Mouse (Mus musculus): Measurements from ENCODE around the gene Cog7.

DNA sequence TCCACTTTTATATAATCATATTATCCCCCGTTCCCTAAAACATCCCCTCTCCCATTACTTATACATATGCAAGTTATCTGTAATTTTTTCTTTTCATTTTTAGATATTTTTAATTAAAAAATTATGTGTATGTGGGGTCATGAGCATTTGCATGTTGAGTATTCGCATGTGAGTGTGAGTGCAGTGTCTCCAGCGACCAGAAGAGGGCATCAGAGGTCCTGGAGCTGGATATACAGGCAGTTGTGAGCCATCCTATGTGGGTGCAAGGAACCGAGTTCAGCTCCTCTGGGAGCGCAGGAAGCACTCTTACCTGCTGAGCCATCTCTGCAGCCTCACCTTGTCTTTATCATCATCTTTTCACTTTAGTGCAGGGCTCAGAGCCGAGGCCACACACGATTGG, 146.1 kb downstream of the Cog7 start:
- no peak for TF ChIP-seq CTCF (IDR thresholded peaks at IDR 0.05; ENCODE audit: extremely low read depth, insufficient read depth, insufficient read length, insufficient replicate concordance)
- TF ChIP-seq POLR2A (IDR thresholded peaks at IDR 0.05; ENCODE audit: low read depth, low read length) = no peak

Data from spleen, adult 2 months (tissue).